Mouse (Mus musculus) E14TG2a.4 (cell line): Measurements from ENCODE around the gene Nrxn3.

ENCODE experiments used
- H3K27me3 ChIP-seq: 2 replicates; pipeline ENCODE4 v1.6.1; 2014; ENCODE audit warnings: low read length, control low read depth; ENCODE audit not compliant: insufficient read depth
- H3K36me3 ChIP-seq: 2 replicates; pipeline ENCODE4 v1.6.1; 2014; ENCODE audit warnings: low read length, control low read depth; ENCODE audit not compliant: insufficient read depth
- H3K4me1 ChIP-seq: replicated peaks from 2 replicates; pipeline ENCODE4 v1.6.1; 2014; ENCODE audit warnings: low read depth, low read length, control low read depth
- H3K4me3 ChIP-seq: replicated peaks from 2 replicates; pipeline ENCODE4 v1.5.1; 2014; ENCODE audit warnings: mild to moderate bottlenecking, low read length
- H3K9me3 ChIP-seq: 2 replicates; pipeline ENCODE4 v1.6.1; 2014; ENCODE audit warnings: low read length, control low read depth
- CTCF ChIP-seq: conservative IDR thresholded peaks from 2 replicates; pipeline ENCODE4 v1.5.1; 2014; ENCODE audit warnings: low read length
- NANOG ChIP-seq: IDR thresholded peaks from 2 replicates; pipeline ENCODE4 v1.6.1; 2014; ENCODE audit warnings: borderline replicate concordance, low read length, mixed read lengths
- POU5F1 ChIP-seq: IDR thresholded peaks from 2 replicates; pipeline ENCODE4 v1.6.1; 2014; ENCODE audit warnings: low read length, borderline replicate concordance

Gene Nrxn3

GRCm38 (mm10) chr12:89129139-89129907, 406.6 kb downstream of the Nrxn3 start:
- Histone ChIP-seq H3K36me3 (no peaks in the 10 kb centered on the region), H3K4me1 (no peaks in the 10 kb centered on the region; the same call in 1 of the 2 replicates), H3K27me3 (no peaks in the 10 kb centered on the region), H3K4me3 (no peak overlapping the region), H3K9me3 (no peaks in the 10 kb centered on the region)
- TF ChIP-seq POU5F1 (no peak), CTCF (no peak), NANOG (no peak)

DNA sequence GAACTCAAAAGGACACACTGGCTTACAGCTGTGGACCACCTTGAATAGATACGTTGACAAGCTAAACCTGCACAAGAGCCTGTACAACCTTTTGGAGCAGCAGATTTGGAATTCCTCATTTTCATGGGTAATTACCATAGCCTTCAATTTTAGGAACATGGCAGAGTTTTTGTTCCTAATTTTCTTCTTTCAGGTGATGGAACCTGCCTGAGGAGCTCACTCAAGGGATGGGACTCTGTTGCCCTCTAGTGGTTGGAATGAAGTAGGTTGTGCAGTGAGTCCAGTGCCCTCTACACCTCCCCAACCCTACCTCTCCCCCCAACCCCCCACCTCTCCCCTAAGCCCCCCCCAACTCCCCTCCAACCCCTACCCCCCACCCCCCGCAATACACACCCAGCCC, 411.7 kb downstream of the Nrxn3 start:
- no peak for TF ChIP-seq NANOG
- peak; percentile 35 for TF ChIP-seq CTCF
- no peak for TF ChIP-seq POU5F1
- no peaks in the 10 kb centered on the region for H3K9me3 ChIP-seq
- H3K27me3 ChIP-seq = no peaks in the 10 kb centered on the region
- no peaks in the 10 kb centered on the region for H3K36me3 ChIP-seq
- no peak overlapping the region for H3K4me3 ChIP-seq
- H3K4me1 ChIP-seq = no peaks in the 10 kb centered on the region; the same call in 1 of the 2 replicates

GRCm38 (mm10) chr12:89134774-89135307, 412.2 kb downstream of the Nrxn3 start:
- Histone ChIP-seq H3K36me3 (no peaks in the 10 kb centered on the region), H3K4me3 (no peak overlapping the region), H3K9me3 (no peaks in the 10 kb centered on the region), H3K27me3 (no peaks in the 10 kb centered on the region), H3K4me1 (no peaks in the 10 kb centered on the region)
- TF ChIP-seq CTCF = no peak
- TF ChIP-seq POU5F1 = no peak

DNA sequence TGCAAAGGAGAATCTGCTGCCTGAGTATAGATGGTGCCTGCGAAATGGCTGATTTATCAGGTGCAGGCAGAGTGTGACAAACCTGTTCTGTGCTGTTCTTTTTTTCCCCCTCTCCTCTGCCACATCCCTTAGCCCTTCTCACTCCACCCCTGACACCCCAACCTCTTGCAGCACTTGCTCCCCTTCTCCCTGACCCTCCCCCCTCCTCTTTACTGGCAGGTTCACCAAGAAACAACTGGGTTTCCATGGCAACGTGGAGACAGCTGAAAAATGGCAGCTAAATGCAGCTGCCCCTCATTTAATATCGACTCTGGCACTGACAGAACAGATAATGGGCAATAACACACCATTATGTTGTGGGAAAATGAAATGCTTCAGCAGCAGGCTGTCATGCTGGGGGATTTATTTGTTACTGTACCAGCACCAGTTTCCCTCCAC, 426.3 kb downstream of the Nrxn3 start:
- Histone ChIP-seq H3K9me3 (peaks cover 3% of the 10 kb centered on the region; the same call in 1 of the 2 replicates), H3K4me3 (no peak overlapping the region), H3K36me3 (no peaks in the 10 kb centered on the region), H3K27me3 (no peaks in the 10 kb centered on the region), H3K4me1 (no peaks in the 10 kb centered on the region)
- TF ChIP-seq NANOG = no peak
- no peak for TF ChIP-seq POU5F1
- no peak for TF ChIP-seq CTCF

DNA sequence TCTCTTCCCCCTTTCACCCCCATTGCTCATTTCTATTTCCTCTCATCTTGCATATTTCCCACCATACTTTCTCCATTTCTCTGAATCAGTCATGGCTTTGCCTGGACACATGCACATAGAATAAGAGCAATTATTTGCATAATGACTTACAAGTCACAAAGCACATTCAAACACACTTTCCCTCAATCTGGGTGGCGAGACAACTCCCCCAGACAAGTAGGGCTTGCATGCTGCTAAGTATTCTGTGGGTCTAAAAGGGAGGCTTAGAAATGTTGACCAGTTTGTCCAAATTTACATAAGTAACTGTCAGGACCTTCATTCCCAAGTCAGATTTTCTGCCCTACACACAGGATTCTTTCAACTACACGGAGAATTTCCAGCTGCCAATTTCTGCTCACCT, 426.8 kb downstream of the Nrxn3 start:
- no peak for TF ChIP-seq POU5F1
- TF ChIP-seq CTCF = no peak
- no peak for TF ChIP-seq NANOG
- H3K36me3 ChIP-seq = no peaks in the 10 kb centered on the region

GRCm38 (mm10) chr12:89156086-89156757, 433.5 kb downstream of the Nrxn3 start:
- Histone ChIP-seq H3K27me3 (no peaks in the 10 kb centered on the region), H3K4me1 (no peaks in the 10 kb centered on the region)
- no peak for TF ChIP-seq POU5F1
- TF ChIP-seq CTCF = no peak

More for the DNA sequence above, 426.8 kb downstream of the Nrxn3 start:
- Histone ChIP-seq H3K9me3 (peaks cover 3% of the 10 kb centered on the region; the same call in 1 of the 2 replicates), H3K4me1 (no peaks in the 10 kb centered on the region), H3K27me3 (no peaks in the 10 kb centered on the region), H3K4me3 (no peak overlapping the region)

GRCm38 (mm10) chr12:89159353-89159752, 436.7 kb downstream of the Nrxn3 start:
- no peak for TF ChIP-seq NANOG
- TF ChIP-seq POU5F1 = no peak
- no peak for TF ChIP-seq CTCF
- Histone ChIP-seq H3K4me1 (no peaks in the 10 kb centered on the region), H3K36me3 (no peaks in the 10 kb centered on the region), H3K4me3 (no peak overlapping the region), H3K27me3 (no peaks in the 10 kb centered on the region), H3K9me3 (no peaks in the 10 kb centered on the region)

More at GRCm38 (mm10) chr12:89156086-89156757, 433.5 kb downstream of the Nrxn3 start:
- no peaks in the 10 kb centered on the region for H3K36me3 ChIP-seq
- no peak overlapping the region for H3K4me3 ChIP-seq
- H3K9me3 ChIP-seq = 0 out of 2 replicates have a peak, but pooled peaks cover under 1% of the 10 kb centered on the region

GRCm38 (mm10) chr12:89174306-89175159, 451.9 kb downstream of the Nrxn3 start:
- no peaks in the 10 kb centered on the region for H3K4me1 ChIP-seq
- H3K9me3 ChIP-seq = no peaks in the 10 kb centered on the region
- TF ChIP-seq POU5F1 (no peak), NANOG (no peak), CTCF (no peak)
- H3K4me3 ChIP-seq = no peak overlapping the region
- H3K27me3 ChIP-seq = peaks cover 18% of the 10 kb centered on the region
- H3K36me3 ChIP-seq = no peaks in the 10 kb centered on the region
